Mouse (Mus musculus) liver, postnatal 0 days (tissue): Measurements from ENCODE around the gene Pigp. TPM values are rescaled to one million over a fixed set of nuclear protein-coding genes. Genes with fewer than 3 reads are reported as not detected.

Source experiments
- ATAC-seq: fragments of 200-750 bp; cut with Nextera tagmentation; 2 replicates; pipeline ENCODE4 v1.8.0; 2017; ENCODE audit warnings: mild to moderate bottlenecking, moderate library complexity
- DNase-seq: peaks from one replicate; pipeline ENCODE4 v3.0.0-alpha.2; 2016
- H3K27ac ChIP-seq: fragments of 300-500 bp; sonication (generic); 2 replicates; pipeline ENCODE4 v1.5.1; 2014; ENCODE audit warnings: antibody characterized with exemption, moderate library complexity, mild to moderate bottlenecking, low read depth
- H3K27me3 ChIP-seq: fragments of 300-500 bp; sonication (generic); 2 replicates; pipeline ENCODE4 v1.6.1; 2014; ENCODE audit warnings: low read length, control low read depth, mixed read lengths; ENCODE audit not compliant: insufficient read depth
- H3K36me3 ChIP-seq: fragments of 300-500 bp; sonication (generic); replicated peaks from 2 replicates; pipeline ENCODE4 v1.6.1; 2014; ENCODE audit warnings: mild to moderate bottlenecking, control low read depth, low read length, moderate library complexity, mixed read lengths; ENCODE audit not compliant: insufficient read depth
- H3K4me1 ChIP-seq: fragments of 300-500 bp; sonication (generic); 2 replicates; pipeline ENCODE4 v1.6.1; 2014; ENCODE audit warnings: antibody characterized with exemption, mild to moderate bottlenecking, control low read depth; ENCODE audit not compliant: insufficient read depth
- H3K4me2 ChIP-seq: fragments of 300-500 bp; sonication (generic); 2 replicates; pipeline ENCODE4 v1.6.1; 2014; ENCODE audit warnings: low read depth, mild to moderate bottlenecking, low read length, moderate library complexity, mixed read lengths
- H3K4me3 ChIP-seq: fragments of 300-500 bp; sonication (generic); 2 replicates; pipeline ENCODE4 v1.5.1; 2014; ENCODE audit warnings: low read depth, low read length
- H3K9ac ChIP-seq: fragments of 300-500 bp; sonication (generic); replicated peaks from 2 replicates; pipeline ENCODE4 v1.6.1; 2014; ENCODE audit warnings: mild to moderate bottlenecking, moderate library complexity
- H3K9me3 ChIP-seq: fragments of 300-500 bp; sonication (generic); 2 replicates; pipeline ENCODE4 v1.6.1; 2016; ENCODE audit warnings: mild to moderate bottlenecking, control low read depth, low read length, mixed read lengths
- CTCF ChIP-seq: sonication (generic); IDR thresholded peaks from 2 replicates; pipeline ENCODE4 v1.5.1; 2016; ENCODE audit warnings: antibody characterized with exemption, low read depth
- EP300 ChIP-seq: IDR thresholded peaks from 2 replicates; pipeline ENCODE4 v1.6.1; 2016; ENCODE audit warnings: antibody characterized with exemption, low read depth, mild to moderate bottlenecking
- WGBS: fragments of 180-500 bp; shearing (Covaris S2); extraction: QIAGEN DNeasy Blood & Tissue Kit; methylation state at CpG from one replicate; pipeline ENCODE4 v1.1.7; 2014; ENCODE audit not compliant: insufficient replicate concordance; 5-methylcytosine and 5-hydroxymethylcytosine counted together
- polyA plus RNA-seq: library from polyadenylated mRNA; unstranded; fragments of >200 nt; fragmentation: Nextera tagmentation; extraction: Ambion mirVana; gene quantifications from 2 replicates; pipeline ENCODE4 v1.2.1, GENCODE M21; 2015

Pigp gene
- polyA plus RNA-seq, 1 experiment from 2014 or later: 84.6 TPM

DNA sequence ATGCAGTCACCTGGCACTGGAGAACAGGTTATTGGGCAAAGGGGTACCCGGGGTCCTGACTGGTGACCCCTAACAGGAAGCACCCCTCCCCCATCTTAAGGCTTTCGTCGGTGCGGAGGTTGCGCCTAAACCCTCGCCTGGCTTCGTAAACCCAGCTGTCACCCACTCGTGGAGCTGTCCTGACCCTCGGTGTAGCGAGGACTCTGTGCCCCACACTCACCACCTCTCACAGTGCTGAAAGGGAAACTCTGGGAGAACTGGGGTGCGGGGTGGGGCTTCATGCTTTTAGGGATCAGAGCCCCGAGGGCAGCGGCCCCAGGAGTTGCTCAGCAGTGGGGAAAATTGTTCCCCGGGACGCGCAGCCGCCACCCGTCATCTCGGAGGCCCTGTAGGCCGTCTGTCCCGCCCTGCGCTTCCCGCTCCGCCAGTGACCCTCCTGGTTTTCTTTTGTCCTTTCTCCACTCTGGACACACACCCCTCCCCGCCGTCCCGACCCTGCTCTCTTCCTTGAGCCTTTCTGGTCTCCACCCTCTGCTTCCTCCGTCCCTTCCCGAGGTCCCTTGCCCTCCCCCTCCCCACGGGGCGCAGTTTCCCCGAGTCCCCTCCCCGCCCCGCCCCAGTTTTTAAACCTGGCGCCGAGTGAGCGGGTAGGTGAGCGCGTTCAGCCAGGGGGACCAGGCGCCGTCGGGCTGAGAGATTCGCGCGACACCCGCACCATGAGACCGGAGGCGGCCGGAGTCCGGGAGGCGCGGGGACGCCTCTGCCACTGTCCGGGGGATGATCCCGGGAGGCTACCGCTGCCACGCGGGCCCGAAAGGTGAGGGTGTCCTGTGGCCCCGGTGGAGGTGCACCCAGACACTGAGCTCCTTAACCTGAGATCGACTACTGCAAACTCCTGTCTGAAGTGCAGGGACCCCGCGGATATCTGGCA is 43.6 kb downstream of the Pigp start, which contains the start of gene Ripply3:
Ripply3 (plus strand) TSS at position 640 of the 931 bp plus-strand sequence.
- Histone ChIP-seq H3K4me2 (peak within 1 kb of the TSS; percentile 95), H3K4me1 (peaks cover 15% of the 10 kb centered on the region; the same call in 1 of the 2 replicates), H3K27ac (peak within 1 kb of the TSS; percentile 44; the same call in 1 of the 2 replicates), H3K9ac (peak within 1 kb of the TSS; percentile 62), H3K27me3 (peaks cover 24% of the 10 kb centered on the region; the same call in 1 of the 2 replicates), H3K9me3 (no peaks in the 10 kb centered on the region), H3K4me3 (peak within 1 kb of the TSS; percentile 63), H3K36me3 (no peaks in the 10 kb centered on the region)
- peak; percentile 62 for DNase-seq
- WGBS: 2% methylated on average over 63 of the region's 63 CpGs
- TF ChIP-seq EP300 (no peak), CTCF (no peak)
- peak; percentile 65 for ATAC-seq

- DNase-seq: no peak
- no peak for ATAC-seq
- Histone ChIP-seq H3K27ac (no peak overlapping the region), H3K9ac (no peak overlapping the region), H3K36me3 (no peaks in the 10 kb centered on the region), H3K27me3 (peaks cover 24% of the 10 kb centered on the region; the same call in 1 of the 2 replicates), H3K4me2 (no peak overlapping the region), H3K4me1 (peaks cover 15% of the 10 kb centered on the region; the same call in 1 of the 2 replicates), H3K9me3 (no peaks in the 10 kb centered on the region), H3K4me3 (no peak overlapping the region)
- TF ChIP-seq EP300 (no peak; the same call in 1 of the 2 replicates), CTCF (no peak)
- 68% methylated on average over 3 of the region's 3 CpGs for WGBS
These were observed 45.6 kb downstream of the Pigp start for GRCm38 (mm10) chr16:94326008-94326407.

DNA sequence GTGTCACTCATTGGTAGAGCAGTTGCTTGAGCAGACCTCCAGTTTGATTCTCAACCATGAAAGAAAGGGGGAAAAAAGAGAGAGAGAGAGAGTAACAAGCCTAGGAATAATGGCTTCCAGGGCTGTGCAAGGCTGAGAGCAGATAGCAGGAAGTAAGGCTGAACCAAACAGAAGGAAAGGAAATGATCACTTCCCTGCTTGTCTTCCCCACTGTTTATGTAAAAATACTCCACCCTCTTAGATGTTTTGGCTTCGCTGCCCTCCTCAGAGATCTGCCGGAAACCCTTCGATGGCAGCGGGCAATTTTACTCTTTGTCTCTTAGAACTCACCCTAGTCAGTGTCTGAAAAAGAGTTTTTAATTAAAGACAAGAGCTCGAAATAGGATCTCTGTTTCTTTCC is 48.0 kb downstream of the Pigp start:
- Histone ChIP-seq H3K4me2 (no peak overlapping the region), H3K4me1 (peaks cover 8% of the 10 kb centered on the region; the same call in 1 of the 2 replicates), H3K9ac (no peak overlapping the region), H3K27ac (no peak overlapping the region), H3K4me3 (no peak overlapping the region), H3K27me3 (peaks cover 21% of the 10 kb centered on the region; the same call in 1 of the 2 replicates), H3K9me3 (no peaks in the 10 kb centered on the region), H3K36me3 (no peaks in the 10 kb centered on the region)
- TF ChIP-seq EP300 (no peak), CTCF (no peak)
- ATAC-seq (no peak), DNase-seq (no peak)
- WGBS: 51% methylated on average over 5 of the region's 5 CpGs

DNA sequence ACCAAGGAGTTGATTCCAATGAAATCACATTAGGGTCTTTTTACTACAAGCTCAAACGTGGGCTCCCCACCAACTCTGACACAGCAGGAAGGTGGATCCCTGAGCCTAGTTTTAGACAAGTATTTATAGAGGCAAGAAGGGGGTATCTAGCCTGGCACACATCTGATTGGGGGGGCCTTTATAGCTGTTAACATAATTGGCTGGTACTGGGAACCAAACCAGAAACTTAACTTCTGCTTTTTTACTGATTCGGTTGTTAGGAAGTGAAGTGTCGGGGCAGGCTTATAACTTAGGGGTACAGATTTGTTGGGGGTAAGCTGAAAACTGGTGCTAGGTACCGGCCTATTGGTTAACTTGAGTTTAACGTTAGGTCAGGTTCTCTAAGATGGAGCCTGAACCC is 51.4 kb downstream of the Pigp start:
- Histone ChIP-seq H3K36me3 (no peaks in the 10 kb centered on the region), H3K27ac (no peak overlapping the region), H3K4me2 (no peak overlapping the region), H3K4me1 (no peaks in the 10 kb centered on the region), H3K9ac (no peak overlapping the region), H3K9me3 (no peaks in the 10 kb centered on the region), H3K27me3 (no peaks in the 10 kb centered on the region), H3K4me3 (no peak overlapping the region)
- TF ChIP-seq EP300 (no peak), CTCF (no peak)
- WGBS: 59% methylated on average over 5 of the region's 5 CpGs
- ATAC-seq: no peak
- DNase-seq: no peak

- H3K4me1 ChIP-seq: peaks cover 5% of the 10 kb centered on the region; the same call in 1 of the 2 replicates
- H3K9me3 ChIP-seq: no peaks in the 10 kb centered on the region
- no peak overlapping the region for H3K27ac ChIP-seq
- no peaks in the 10 kb centered on the region for H3K27me3 ChIP-seq
- ATAC-seq (no peak), DNase-seq (no peak)
- no peak overlapping the region for H3K4me3 ChIP-seq
- 61% methylated on average over 5 of the region's 5 CpGs for WGBS
- no peaks in the 10 kb centered on the region for H3K36me3 ChIP-seq
- H3K9ac ChIP-seq: no peak overlapping the region
- no peak overlapping the region for H3K4me2 ChIP-seq
- TF ChIP-seq EP300: no peak
- TF ChIP-seq CTCF: no peak
These were observed 53.9 kb downstream of the Pigp start for GRCm38 (mm10) chr16:94317752-94318151.

GRCm38 (mm10) chr16:94315215-94315614 is 56.4 kb downstream of the Pigp start:
- DNase-seq (no peak), ATAC-seq (no peak)
- H3K36me3 ChIP-seq: no peaks in the 10 kb centered on the region
- no peak for TF ChIP-seq EP300
- no peak for TF ChIP-seq CTCF
- peaks cover 7% of the 10 kb centered on the region; the same call in 1 of the 2 replicates for H3K4me1 ChIP-seq
- 41% methylated on average over 1 of the region's 1 CpGs for WGBS
- H3K27me3 ChIP-seq: no peaks in the 10 kb centered on the region
- no peak overlapping the region for H3K4me2 ChIP-seq
- H3K9ac ChIP-seq: no peak overlapping the region
- H3K9me3 ChIP-seq: no peaks in the 10 kb centered on the region
- no peak overlapping the region for H3K4me3 ChIP-seq
- no peak overlapping the region for H3K27ac ChIP-seq
